Mouse (Mus musculus): ENCODE measurements around the gene Aco2. TPM values are rescaled to one million over a fixed set of nuclear protein-coding genes. Genes with fewer than 3 reads are reported as not detected.

Gene Aco2
- polyA plus RNA-seq, 1 experiment: 621 TPM

DNA sequence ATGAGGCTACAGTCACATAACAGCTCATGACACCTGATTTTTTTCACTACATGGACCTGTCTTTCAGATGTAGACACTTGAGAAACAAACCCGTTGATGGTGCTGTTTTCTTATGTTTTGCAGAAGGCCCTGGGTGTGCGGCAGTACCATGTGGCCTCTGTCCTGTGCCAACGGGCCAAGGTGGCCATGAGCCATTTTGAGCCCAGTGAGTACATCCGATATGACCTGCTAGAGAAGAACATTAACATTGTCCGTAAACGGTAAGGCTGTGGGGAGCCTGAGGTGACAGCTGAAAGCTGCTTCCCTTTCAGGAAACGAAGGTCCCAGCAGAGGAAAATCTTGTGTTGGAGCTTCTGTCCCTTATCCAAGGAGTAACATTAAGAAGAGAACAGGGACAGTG is 17.1 kb downstream of the Aco2 start:
- TF ChIP-seq POLR2A (IDR thresholded peaks at IDR 0.05; ENCODE audit: borderline replicate concordance, insufficient read depth, low read length) (no peak), CTCF (IDR thresholded peaks at IDR 0.05; ENCODE audit: borderline replicate concordance, insufficient read depth, low read depth, low read length) (no peak)
- Histone ChIP-seq H3K4me1 (ENCODE audit: control insufficient read depth, insufficient read depth, low read length) (peaks cover 17% of the 10 kb centered on the region), H3K27me3 (ENCODE audit: control insufficient read depth, insufficient read depth, low read length) (no peaks in the 10 kb centered on the region), H3K27ac (ENCODE audit: insufficient read depth, low read length) (peak overlapping the region; percentile 1), H3K4me3 (replicated peaks; ENCODE audit: insufficient read depth, low read depth, low read length) (no peak overlapping the region)
- 10% methylated on average over 7 of the region's 7 CpGs for WGBS
- peak; percentile 71 to 84 for DNase-seq

DNA sequence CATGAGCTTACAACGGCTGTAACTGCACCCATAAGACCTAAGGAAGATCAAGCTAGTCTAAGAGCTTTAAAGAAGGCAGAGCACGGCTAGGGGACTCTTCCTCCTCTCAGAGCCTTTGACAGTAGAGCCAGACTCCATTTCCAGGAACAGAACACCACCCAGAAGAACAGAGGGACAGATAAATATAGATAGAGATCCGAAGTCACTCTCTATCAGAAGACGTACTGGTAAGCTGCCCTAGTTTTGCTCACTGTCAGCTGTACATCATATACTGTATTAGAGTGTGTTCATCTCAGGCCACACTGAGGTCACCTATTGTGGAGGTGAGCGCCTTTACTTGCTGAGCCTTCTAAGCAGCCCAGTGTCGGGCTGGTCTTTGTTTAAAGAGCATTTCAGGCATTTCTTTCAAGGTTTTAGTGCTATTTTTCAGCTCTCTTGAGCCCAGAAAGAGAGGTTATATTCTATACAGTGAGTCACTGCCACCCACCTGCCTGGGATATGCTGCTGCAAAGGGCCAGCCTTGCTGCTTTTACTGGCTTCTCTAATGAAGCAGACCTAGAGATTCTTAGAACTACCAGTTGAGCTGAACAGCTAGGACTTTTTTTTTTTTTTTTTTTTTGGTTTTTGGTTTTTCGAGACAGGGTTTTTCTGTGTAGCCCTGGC is 19.2 kb downstream of the Aco2 start:
- H3K27ac ChIP-seq (ENCODE audit: insufficient read depth, low read length): no peak overlapping the region

DNA sequence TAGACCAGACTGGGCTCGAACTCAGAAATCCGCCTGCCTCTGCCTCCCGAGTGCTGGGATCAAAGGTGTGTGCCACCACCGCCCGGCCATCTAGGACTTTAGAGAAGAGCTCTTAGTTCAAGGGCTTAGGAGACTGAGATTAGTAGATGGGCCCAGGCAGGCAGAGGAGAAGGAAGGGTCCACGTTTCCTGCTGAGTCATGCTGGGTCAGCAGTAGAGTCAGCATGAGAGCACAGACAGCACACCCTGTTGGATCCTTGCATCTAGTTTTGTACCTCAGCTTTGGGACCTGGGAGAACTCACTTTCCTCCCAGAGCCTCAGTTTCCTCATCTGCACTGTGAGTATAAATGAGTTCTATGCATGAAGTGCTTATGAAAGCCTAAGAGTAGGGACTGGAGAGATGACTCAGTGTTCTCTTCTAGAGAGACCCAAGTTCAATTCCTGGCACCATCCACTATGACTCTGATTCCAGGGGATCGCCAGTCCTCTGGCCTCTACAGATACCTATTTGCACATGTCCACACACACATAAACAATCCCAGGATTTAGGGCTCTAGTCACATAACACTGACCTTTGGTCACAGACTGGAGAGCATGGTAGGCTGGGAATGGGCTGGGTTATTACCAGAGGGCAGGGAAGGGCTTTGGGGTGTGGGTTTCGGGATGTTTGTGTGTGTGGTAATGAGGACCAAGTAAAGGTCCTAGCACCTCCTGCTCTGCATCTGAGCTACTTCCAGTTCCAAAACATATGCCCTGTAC is 19.9 kb downstream of the Aco2 start:
- no peak overlapping the region for H3K27ac ChIP-seq (ENCODE audit: insufficient read depth, low read length)
- peaks cover 24% of the 10 kb centered on the region for H3K4me1 ChIP-seq (ENCODE audit: control insufficient read depth, insufficient read depth, low read length)
- 92% methylated on average over 8 of the region's 8 CpGs for WGBS
- no peak for DNase-seq
- TF ChIP-seq POLR2A (IDR thresholded peaks at IDR 0.05; ENCODE audit: borderline replicate concordance, insufficient read depth, low read length): no peak
- no peak for TF ChIP-seq CTCF (IDR thresholded peaks at IDR 0.05; ENCODE audit: borderline replicate concordance, insufficient read depth, low read depth, low read length)
- H3K4me3 ChIP-seq (replicated peaks; ENCODE audit: insufficient read depth, low read depth, low read length): no peak overlapping the region
- H3K27me3 ChIP-seq (ENCODE audit: control insufficient read depth, insufficient read depth, low read length): no peaks in the 10 kb centered on the region

More for the DNA sequence above, 19.2 kb downstream of the Aco2 start:
- Histone ChIP-seq H3K4me3 (replicated peaks; ENCODE audit: insufficient read depth, low read depth, low read length) (no peak overlapping the region), H3K27me3 (ENCODE audit: control insufficient read depth, insufficient read depth, low read length) (no peaks in the 10 kb centered on the region), H3K4me1 (ENCODE audit: control insufficient read depth, insufficient read depth, low read length) (peaks cover 19% of the 10 kb centered on the region)
- no peak for TF ChIP-seq POLR2A (IDR thresholded peaks at IDR 0.05; ENCODE audit: borderline replicate concordance, insufficient read depth, low read length)
- no peak for TF ChIP-seq CTCF (IDR thresholded peaks at IDR 0.05; ENCODE audit: borderline replicate concordance, insufficient read depth, low read depth, low read length)
- DNase-seq: no peak
- 86% methylated on average over 7 of the region's 7 CpGs for WGBS

DNA sequence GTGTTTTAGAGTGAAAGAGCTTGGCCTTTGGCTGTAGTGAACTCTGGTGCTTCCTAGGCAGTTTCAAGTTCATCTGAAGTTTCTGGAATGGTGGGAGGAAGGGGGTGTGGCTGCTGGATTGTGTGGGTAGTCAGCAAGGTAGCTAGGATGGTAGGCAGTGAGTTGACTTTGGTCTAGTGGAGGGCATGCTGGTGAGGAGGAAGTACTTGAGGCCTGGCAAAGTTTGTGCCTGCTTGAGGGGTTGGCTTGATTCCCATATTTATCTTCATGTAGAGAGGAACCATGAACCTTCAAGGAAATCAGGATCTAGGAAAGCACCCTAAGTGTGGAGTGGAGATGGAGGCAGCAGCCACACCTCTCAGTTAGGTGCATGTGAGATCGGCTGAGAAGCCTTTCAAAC is 21.9 kb downstream of the Aco2 start:
- Histone ChIP-seq H3K27ac (ENCODE audit: insufficient read depth, low read length) (no peak overlapping the region), H3K27me3 (ENCODE audit: control insufficient read depth, insufficient read depth, low read length) (no peaks in the 10 kb centered on the region), H3K4me3 (replicated peaks; ENCODE audit: insufficient read depth, low read depth, low read length) (no peak overlapping the region), H3K4me1 (ENCODE audit: control insufficient read depth, insufficient read depth, low read length) (peaks cover 13% of the 10 kb centered on the region)
- no peak for DNase-seq
- 81% methylated on average over 1 of the region's 1 CpGs for WGBS
- no peak for TF ChIP-seq POLR2A (IDR thresholded peaks at IDR 0.05; ENCODE audit: borderline replicate concordance, insufficient read depth, low read length)
- no peak for TF ChIP-seq CTCF (IDR thresholded peaks at IDR 0.05; ENCODE audit: borderline replicate concordance, insufficient read depth, low read depth, low read length)

DNA sequence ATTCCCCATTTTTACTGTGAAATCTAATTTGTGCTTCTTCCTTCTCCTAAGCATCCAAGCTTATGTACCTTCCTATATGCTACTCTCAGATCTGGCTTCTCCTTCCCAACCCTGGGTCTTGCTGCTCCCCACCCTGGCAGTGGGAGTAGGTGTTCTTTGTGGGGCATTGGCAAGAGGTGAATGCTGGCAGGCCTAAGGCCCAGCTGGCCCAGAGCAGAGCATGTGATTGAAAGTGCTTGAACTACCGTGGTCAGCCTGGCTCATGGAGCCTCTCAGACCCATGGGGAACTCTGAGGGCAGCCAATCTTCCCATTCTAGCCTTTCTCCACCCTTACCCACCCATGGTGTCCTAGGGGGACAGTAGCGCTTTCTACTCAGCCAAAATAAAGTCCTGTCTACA is 24.3 kb downstream of the Aco2 start:
- peaks cover 16% of the 10 kb centered on the region for H3K4me1 ChIP-seq (ENCODE audit: control insufficient read depth, insufficient read depth, low read length)
- no peak for TF ChIP-seq CTCF (IDR thresholded peaks at IDR 0.05; ENCODE audit: borderline replicate concordance, insufficient read depth, low read depth, low read length)
- TF ChIP-seq POLR2A (IDR thresholded peaks at IDR 0.05; ENCODE audit: borderline replicate concordance, insufficient read depth, low read length): no peak
- H3K4me3 ChIP-seq (replicated peaks; ENCODE audit: insufficient read depth, low read depth, low read length): no peak overlapping the region
- WGBS: 13% methylated on average over 2 of the region's 2 CpGs
- H3K27me3 ChIP-seq (ENCODE audit: control insufficient read depth, insufficient read depth, low read length): no peaks in the 10 kb centered on the region
- H3K27ac ChIP-seq (ENCODE audit: insufficient read depth, low read length): peak overlapping the region; percentile 23; the same call in 1 of the 2 replicates
- peak in 1 of 2 experiments; percentile 39 for DNase-seq

DNA sequence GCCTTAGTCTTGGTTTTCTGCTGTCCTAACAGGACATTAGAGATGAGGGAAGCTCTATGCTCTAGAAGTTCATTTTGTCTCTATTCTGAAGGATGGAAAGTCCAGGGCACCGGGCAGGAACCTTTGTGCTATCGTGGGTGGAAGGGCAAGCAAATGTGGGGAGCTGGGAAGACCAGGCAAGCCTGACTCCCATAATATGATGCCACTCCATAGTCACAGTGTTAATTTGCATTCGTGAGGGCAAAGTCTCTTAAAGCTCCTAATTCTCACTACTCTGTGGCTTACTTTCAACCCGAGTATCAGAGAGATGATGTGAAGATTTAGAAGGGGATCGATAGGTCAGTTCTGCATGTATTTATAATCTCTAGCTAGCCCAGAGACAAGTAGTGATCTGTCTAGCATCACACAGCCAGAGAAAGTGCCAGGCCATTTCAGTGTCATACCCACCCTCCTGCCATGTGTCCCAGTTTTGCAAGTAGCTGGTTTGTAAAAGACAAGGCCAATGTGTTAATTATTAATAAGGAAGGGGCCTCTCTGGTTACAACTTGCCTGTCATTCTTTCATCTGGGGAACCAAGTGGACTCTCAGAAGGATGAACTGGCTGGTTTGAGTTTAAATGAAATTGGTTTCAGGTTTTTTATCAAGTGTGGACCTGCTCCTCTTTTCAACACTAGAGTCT is 25.6 kb downstream of the Aco2 start:
- no peaks in the 10 kb centered on the region for H3K27me3 ChIP-seq (ENCODE audit: control insufficient read depth, insufficient read depth, low read length)
- H3K4me1 ChIP-seq (ENCODE audit: control insufficient read depth, insufficient read depth, low read length): peaks cover 18% of the 10 kb centered on the region
- no peak overlapping the region for H3K27ac ChIP-seq (ENCODE audit: insufficient read depth, low read length)
- DNase-seq: no peak
- 91% methylated on average over 5 of the region's 5 CpGs for WGBS
- H3K4me3 ChIP-seq (replicated peaks; ENCODE audit: insufficient read depth, low read depth, low read length): no peak overlapping the region
- no peak for TF ChIP-seq POLR2A (IDR thresholded peaks at IDR 0.05; ENCODE audit: borderline replicate concordance, insufficient read depth, low read length)
- TF ChIP-seq CTCF (IDR thresholded peaks at IDR 0.05; ENCODE audit: borderline replicate concordance, insufficient read depth, low read depth, low read length): no peak

DNA sequence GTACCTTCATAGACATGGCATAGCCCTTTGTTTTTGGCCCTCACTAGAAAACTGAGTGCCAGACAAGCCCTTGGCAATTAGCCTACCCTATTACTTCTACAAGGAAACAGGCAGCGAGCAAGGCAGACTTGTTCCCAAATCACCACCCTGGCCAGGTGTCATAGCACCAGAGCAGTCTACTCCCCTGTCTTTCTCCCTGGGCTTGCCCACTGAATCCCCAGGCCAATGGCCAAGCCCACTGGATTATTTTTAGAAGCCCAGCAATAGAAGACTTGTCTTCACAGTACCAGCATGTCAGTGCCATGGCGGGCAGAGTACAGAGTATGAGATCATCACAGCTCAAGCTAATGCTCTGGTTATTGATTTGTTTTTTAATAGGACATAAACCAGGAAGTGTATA is 26.6 kb downstream of the Aco2 start:
- Histone ChIP-seq H3K4me3 (replicated peaks; ENCODE audit: insufficient read depth, low read depth, low read length) (no peak overlapping the region), H3K27me3 (ENCODE audit: control insufficient read depth, insufficient read depth, low read length) (no peaks in the 10 kb centered on the region), H3K4me1 (ENCODE audit: control insufficient read depth, insufficient read depth, low read length) (peaks cover 18% of the 10 kb centered on the region), H3K27ac (ENCODE audit: insufficient read depth, low read length) (peak overlapping the region; percentile 61)
- DNase-seq: peak; percentile 50 to 79
- WGBS: 4% methylated on average over 2 of the region's 2 CpGs
- no peak for TF ChIP-seq CTCF (IDR thresholded peaks at IDR 0.05; ENCODE audit: borderline replicate concordance, insufficient read depth, low read depth, low read length)
- TF ChIP-seq POLR2A (IDR thresholded peaks at IDR 0.05; ENCODE audit: borderline replicate concordance, insufficient read depth, low read length): no peak
